Mouse (Mus musculus) embryo, embryonic 10 days (tissue): ENCODE measurements at regions not wholly inside any gene's neighbourhood (a gene's known extent, or its start where the extent isn't known, plus 50 kb on each side); places are given as distances from the start of the nearest gene placed in this dataset.

Experiments used
- DNase-seq: peaks from one replicate; pipeline ENCODE4 v3.0.0-alpha.2; 2015; ENCODE audit warnings: low spot score

DNA sequence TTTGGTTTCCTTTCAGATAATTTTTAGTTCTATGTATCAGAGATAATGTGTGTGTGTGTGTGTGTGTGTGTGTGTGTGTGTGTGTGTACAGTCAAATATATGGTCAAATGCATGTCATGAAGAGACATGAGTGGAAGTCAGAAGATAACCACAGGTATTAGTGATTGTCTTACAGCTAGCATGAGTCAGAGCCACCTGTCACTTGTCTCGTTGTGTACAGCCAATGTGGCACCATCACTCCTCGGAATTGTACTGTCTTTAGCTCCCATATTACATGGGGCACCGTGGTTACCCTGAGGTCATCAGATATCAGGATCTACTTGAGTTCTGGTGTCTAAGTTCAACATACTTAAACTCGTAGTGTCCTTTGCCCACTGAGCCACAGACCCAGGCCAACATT, 816.0 kb upstream of the Ctnnd2 start:
- DNase-seq, result no peak

DNA sequence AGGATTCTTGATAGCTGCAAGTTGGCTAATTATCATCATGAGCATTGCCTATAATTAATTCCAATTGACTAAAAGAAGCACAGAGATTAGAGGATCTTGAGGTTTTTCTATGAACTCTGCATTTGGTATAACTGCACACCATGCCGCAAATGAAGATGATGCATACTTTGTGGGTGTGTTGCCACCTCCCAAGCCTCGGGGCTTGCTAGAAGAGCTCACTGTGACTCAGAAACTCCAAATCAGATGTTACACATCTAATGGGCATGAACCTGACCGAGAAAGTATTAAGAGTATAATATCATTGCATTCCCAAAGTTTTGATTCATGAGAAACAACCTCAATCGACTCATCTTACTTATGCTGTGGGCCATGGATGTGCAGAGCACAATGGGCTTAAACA, 772.5 kb upstream of the Ctnnd2 start:
- no peak for DNase-seq

DNA sequence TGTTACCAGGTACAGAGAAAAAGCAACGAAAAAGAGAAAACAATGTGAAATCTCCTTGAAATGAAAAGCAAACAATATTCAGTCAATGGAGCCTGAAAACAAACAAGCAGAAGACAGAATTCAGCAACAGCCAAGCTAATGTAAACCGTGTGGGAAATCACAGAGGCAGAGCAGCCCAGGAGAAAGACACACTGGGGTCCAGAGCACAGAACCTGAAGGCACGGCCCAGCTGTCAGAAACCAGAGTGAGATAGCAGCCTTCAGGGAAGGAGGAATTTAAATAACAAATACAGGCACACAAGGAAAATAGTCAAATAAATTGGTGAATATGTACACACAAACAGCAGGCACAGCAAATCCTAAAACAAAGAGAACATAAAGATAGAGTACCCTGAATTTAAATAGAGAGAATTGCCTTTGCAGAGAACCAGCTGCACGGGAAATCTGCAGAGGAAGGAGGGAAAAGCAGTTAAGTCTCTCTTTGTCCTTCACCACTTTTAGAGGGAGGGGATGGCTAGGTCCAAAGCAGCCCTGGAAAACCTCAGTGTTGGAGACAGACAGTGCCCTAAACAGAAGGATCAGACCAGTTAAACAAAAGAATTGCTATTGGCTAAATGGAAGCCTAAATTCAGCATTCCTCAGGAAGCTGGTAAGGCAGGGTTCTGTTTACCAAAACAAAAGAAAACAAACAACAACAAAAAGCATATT, 739.2 kb upstream of the Ctnnd2 start:
- no peak for DNase-seq

GRCm38 (mm10) chr15:29437699-29438326, 734.6 kb upstream of the Ctnnd2 start:
- DNase-seq, result peak; percentile 23

DNA sequence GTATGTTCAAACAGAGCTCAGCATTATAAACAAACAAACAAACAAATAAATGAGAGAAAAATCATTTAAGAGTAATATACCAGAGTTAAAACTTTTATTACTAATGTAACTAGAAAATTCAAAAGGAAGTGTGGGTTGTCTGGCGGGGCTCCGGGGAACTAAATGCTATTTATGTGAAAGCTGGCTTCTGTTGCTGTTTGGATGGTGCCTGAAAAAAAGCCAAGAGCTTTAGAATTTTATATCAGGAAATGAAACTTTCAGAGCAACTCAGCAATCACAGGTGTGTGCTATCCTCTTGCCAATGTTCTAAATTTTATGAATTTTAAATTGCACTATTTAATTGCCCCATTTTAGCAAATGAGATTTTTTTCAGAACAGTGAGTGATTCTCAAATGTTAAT, 724.5 kb upstream of the Ctnnd2 start:
- no peak for DNase-seq

- DNase-seq, result no peak
Observed at GRCm38 (mm10) chr15:29485136-29485535, 687.3 kb upstream of the Ctnnd2 start.

GRCm38 (mm10) chr15:29529974-29530373, 642.4 kb upstream of the Ctnnd2 start:
- no peak for DNase-seq

DNA sequence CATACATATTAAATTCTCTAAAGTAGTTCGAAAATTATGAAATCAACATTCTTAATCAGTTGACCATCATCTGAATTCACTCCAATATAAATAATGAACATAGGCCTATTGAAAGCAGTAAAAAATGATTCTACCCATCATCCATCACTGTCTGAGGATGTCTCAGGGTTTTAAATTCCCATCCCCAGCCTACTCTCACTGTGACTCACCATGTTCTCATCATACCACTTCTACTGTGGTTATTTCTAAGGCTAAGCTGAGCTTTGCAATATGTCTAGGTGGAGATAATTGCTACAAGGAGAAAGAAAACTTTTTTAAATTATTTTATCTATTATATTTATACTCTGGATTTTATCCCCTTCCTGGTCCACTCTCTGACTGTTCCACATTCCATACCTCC, 604.0 kb upstream of the Ctnnd2 start:
- no peak for DNase-seq
